Mouse (Mus musculus) erythroblast, embryonic 14.5 days (primary cell): ENCODE measurements around the gene Ift81. TPM values are rescaled to one million over a fixed set of nuclear protein-coding genes. Genes with fewer than 3 reads are reported as not detected.

Experiments
- H3K27me3 ChIP-seq: 2 replicates; pipeline ENCODE4 v1.6.1; 2012; ENCODE audit warnings: inconsistent platforms; ENCODE audit not compliant: control insufficient read depth
- H3K36me3 ChIP-seq: 2 replicates; pipeline ENCODE4 v1.6.1; 2012; ENCODE audit warnings: mild to moderate bottlenecking, inconsistent platforms; ENCODE audit not compliant: control insufficient read depth
- H3K4me1 ChIP-seq: 2 replicates; pipeline ENCODE4 v1.6.1; 2012; ENCODE audit warnings: inconsistent platforms; ENCODE audit not compliant: control insufficient read depth
- H3K4me3 ChIP-seq: replicated peaks from 2 replicates; pipeline ENCODE3; 2012; ENCODE audit warnings: moderate library complexity, mild to moderate bottlenecking, inconsistent platforms
- H3K9me3 ChIP-seq: 2 replicates; pipeline ENCODE4 v1.6.1; 2012; ENCODE audit warnings: low read length, inconsistent platforms, mixed read lengths; ENCODE audit not compliant: control insufficient read depth
- GATA1 ChIP-seq: IDR thresholded peaks from 2 replicates; pipeline ENCODE4 v1.6.1; 2012; ENCODE audit warnings: low read length, inconsistent platforms, mixed read lengths
- TAL1 ChIP-seq: IDR thresholded peaks from 3 replicates; pipeline ENCODE4 v1.6.1; 2012; ENCODE audit warnings: low read length, inconsistent platforms, mixed read lengths
- polyA plus RNA-seq: library from polyadenylated mRNA; stranded (reverse); fragments of >175 nt; gene quantifications from 2 replicates; pipeline ENCODE4 v1.2.3, GENCODE M21; 2012

The Ift81 gene
- polyA plus RNA-seq, 1 experiment: not detected

GRCm38 (mm10) chr5:122635228-122635627, 20.9 kb upstream of the Ift81 start:
- Histone ChIP-seq H3K27me3 (no peaks in the 10 kb centered on the region), H3K9me3 (no peaks in the 10 kb centered on the region), H3K36me3 (no peaks in the 10 kb centered on the region), H3K4me3 (no peak overlapping the region), H3K4me1 (peaks cover 6% of the 10 kb centered on the region)
- no peak for TF ChIP-seq TAL1
- no peak for TF ChIP-seq GATA1

GRCm38 (mm10) chr5:122627243-122627642, 12.9 kb upstream of the Ift81 start:
- no peak overlapping the region for H3K4me3 ChIP-seq
- H3K9me3 ChIP-seq: no peaks in the 10 kb centered on the region
- H3K36me3 ChIP-seq: no peaks in the 10 kb centered on the region
- no peak for TF ChIP-seq TAL1
- no peak for TF ChIP-seq GATA1
- H3K4me1 ChIP-seq: peaks cover 5% of the 10 kb centered on the region; the same call in 1 of the 2 replicates
- no peaks in the 10 kb centered on the region for H3K27me3 ChIP-seq

DNA sequence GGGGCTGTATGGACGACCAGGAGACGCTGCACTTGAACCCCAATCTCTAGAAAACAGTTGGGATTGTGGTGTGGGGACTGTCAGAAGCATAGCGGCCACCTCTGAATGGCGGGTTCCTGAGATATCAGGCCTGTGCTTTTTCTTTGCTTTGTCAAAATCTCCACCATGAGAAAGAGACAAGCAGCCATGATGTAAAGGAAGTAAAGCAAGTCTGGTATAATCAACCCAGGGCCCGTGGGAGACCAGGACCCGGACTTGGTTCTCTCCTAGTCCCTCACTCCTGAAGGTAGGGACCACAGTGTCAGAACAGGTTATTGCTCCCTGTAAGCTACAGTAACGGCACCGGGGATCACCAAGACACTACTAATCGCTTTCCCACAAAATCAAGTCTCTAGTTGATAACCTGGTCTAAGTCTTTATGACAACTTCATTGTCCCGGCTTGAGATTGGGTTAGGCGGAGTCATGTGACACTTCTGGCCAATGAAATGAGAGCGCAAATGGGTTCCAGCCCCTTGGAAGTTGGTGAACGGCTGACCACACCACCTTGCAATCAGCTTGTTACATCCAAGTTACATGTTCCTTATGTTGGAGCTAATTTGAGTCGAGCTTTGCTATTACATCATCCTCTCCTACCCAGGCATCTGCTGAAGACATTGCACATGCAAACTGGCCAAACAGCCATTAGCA, 11.4 kb upstream of the Ift81 start:
- H3K27me3 ChIP-seq: no peaks in the 10 kb centered on the region
- H3K4me3 ChIP-seq: no peak overlapping the region
- no peak for TF ChIP-seq TAL1
- TF ChIP-seq GATA1: no peak
- H3K36me3 ChIP-seq: no peaks in the 10 kb centered on the region
- no peaks in the 10 kb centered on the region for H3K9me3 ChIP-seq
- peaks cover 5% of the 10 kb centered on the region; the same call in 1 of the 2 replicates for H3K4me1 ChIP-seq

GRCm38 (mm10) chr5:122624952-122625479, 10.7 kb upstream of the Ift81 start:
- H3K27me3 ChIP-seq: no peaks in the 10 kb centered on the region
- H3K9me3 ChIP-seq: no peaks in the 10 kb centered on the region
- TF ChIP-seq GATA1 (no peak), TAL1 (no peak)

GRCm38 (mm10) chr5:122623861-122624260, 9.5 kb upstream of the Ift81 start:
- no peak for TF ChIP-seq GATA1
- no peak for TF ChIP-seq TAL1
- H3K4me3 ChIP-seq: no peak overlapping the region
- H3K27me3 ChIP-seq: no peaks in the 10 kb centered on the region
- no peaks in the 10 kb centered on the region for H3K9me3 ChIP-seq
- peaks cover 5% of the 10 kb centered on the region; the same call in 1 of the 2 replicates for H3K4me1 ChIP-seq
- H3K36me3 ChIP-seq: no peaks in the 10 kb centered on the region

More at GRCm38 (mm10) chr5:122624952-122625479, 10.7 kb upstream of the Ift81 start:
- Histone ChIP-seq H3K4me1 (peaks cover 5% of the 10 kb centered on the region; the same call in 1 of the 2 replicates), H3K4me3 (no peak overlapping the region), H3K36me3 (no peaks in the 10 kb centered on the region)

DNA sequence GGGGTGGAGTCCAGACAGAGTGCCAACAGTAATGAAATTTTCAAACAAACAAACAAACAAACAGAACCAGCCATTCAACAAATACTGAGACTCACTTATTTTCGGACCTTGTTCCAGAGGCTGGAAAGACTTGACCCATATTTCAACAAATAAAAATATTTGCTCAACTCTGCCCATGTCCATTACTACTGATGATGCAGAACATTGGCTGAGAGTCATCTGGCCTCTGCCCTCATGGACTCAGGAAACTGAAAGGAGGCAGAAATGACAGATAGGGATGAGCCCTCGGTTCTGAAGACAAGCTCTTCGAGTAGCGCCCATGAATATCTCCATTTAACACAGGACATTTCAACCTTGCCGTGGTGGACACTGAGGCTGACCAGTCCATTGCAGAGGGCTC, 8.2 kb upstream of the Ift81 start:
- peaks cover 5% of the 10 kb centered on the region; the same call in 1 of the 2 replicates for H3K4me1 ChIP-seq

GRCm38 (mm10) chr5:122621376-122621886, 7.1 kb upstream of the Ift81 start:
- Histone ChIP-seq H3K27me3 (no peaks in the 10 kb centered on the region), H3K36me3 (no peaks in the 10 kb centered on the region), H3K4me3 (no peak overlapping the region), H3K9me3 (no peaks in the 10 kb centered on the region), H3K4me1 (peaks cover 5% of the 10 kb centered on the region; the same call in 1 of the 2 replicates)
- TF ChIP-seq GATA1 (no peak), TAL1 (no peak)

More for the DNA sequence above, 8.2 kb upstream of the Ift81 start:
- TF ChIP-seq GATA1 (no peak), TAL1 (no peak)
- no peaks in the 10 kb centered on the region for H3K9me3 ChIP-seq
- no peak overlapping the region for H3K4me3 ChIP-seq
- no peaks in the 10 kb centered on the region for H3K27me3 ChIP-seq
- H3K36me3 ChIP-seq: no peaks in the 10 kb centered on the region

DNA sequence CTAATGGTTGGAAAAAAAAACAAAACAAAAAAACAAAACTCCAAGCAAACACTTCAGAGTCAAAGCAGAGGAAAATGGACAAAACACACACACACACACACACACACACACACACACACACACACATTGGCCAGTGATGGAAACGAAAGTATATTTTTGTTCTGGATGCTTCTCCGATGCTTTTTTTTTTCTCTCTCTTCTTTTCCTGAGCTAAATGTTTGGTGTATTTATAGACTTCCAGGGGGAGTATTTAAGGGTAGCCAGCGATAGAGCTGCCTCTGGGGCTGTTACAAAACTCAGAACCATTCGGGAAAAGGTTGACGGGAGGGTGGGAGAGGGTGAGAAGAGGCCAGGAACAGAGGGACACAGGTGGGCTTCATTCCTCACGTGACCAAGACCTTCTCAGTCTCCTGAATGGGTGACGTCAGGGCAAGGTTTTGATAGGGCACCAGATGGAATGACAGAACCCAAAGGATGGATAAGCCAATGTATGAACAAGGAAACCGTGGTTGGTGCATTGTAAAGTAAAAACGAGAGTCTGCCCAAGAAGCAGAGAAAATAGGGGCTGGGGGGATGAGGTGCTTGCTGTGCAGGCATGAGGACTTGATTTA, 5.5 kb upstream of the Ift81 start:
- no peaks in the 10 kb centered on the region for H3K36me3 ChIP-seq
- H3K4me1 ChIP-seq: peaks cover 4% of the 10 kb centered on the region
- no peak overlapping the region for H3K4me3 ChIP-seq
- TF ChIP-seq TAL1 (no peak), GATA1 (no peak)
- H3K9me3 ChIP-seq: no peaks in the 10 kb centered on the region
- H3K27me3 ChIP-seq: no peaks in the 10 kb centered on the region

- TF ChIP-seq TAL1: no peak
- TF ChIP-seq GATA1: no peak
- Histone ChIP-seq H3K36me3 (no peaks in the 10 kb centered on the region), H3K4me3 (no peak overlapping the region), H3K4me1 (peaks cover 12% of the 10 kb centered on the region), H3K9me3 (no peaks in the 10 kb centered on the region), H3K27me3 (peaks cover 16% of the 10 kb centered on the region)
These were observed 3.4 kb upstream of the Ift81 start for GRCm38 (mm10) chr5:122617718-122618117.
